Mouse (Mus musculus) NIH3T3 (cell line): Measurements from ENCODE around the gene Tmem163.

ENCODE experiments used
- DNase-seq: peaks from one replicate; pipeline ENCODE4 v3.0.0-alpha.2; 2012; ENCODE audit warnings: low read depth

Gene Tmem163

DNA sequence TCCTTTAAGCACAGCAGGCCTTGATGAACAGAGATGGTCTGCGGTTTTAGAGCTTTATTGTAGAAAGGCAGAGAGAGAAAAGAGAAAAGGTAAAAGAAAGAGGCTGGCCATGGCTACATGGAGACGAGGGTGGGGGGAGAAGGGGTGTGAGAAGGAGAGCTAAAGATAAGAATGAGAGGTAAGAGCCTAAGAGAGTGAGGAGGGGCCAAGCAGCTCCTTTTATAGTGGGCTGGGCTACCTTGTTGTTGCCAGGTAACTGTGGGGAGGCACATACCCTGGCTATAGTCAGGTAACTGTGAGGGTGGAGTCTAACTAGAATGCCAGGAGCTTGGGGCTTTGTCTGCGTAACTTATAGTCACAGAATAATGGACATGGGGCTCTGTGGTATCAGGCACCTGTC lies 110.7 kb downstream of the Tmem163 start:
- DNase-seq: no peak

- no peak for DNase-seq
Measured at GRCm38 (mm10) chr1:127556486-127556845, 122.9 kb downstream of the Tmem163 start.

DNA sequence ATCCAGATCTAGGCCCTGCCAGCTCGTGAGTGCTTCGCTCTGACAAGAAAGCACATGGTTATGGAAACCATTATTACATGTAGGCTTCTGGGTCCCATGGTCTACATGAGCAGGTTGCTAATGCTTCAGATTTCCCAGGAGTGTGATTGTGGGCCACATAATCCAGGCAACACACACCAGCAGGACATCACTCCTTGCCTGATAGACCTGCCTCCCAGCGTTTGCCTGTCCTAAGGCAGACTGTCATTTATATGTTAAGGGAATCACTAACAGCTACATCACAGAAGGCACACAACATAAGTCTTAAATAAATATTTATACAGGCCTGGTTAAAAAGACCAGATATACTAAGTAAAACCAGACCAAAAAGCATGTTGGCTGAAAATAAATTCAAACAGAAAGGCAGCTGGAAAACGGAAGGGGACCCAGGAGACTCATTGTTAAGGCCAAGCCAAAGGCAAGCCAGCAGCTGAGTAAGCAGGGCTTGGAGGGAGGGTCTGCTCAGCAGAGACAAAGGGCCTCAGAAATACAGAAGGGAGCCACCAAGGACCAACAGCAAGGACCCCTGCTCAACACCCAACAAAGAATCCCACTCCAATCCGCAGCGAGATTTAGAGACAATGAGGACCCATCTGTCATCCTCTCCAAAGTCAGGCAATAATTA lies 123.4 kb downstream of the Tmem163 start:
- DNase-seq: no peak

- no peak for DNase-seq
Measured at GRCm38 (mm10) chr1:127548078-127548477, 131.3 kb downstream of the Tmem163 start.

- DNase-seq: no peak
Measured at GRCm38 (mm10) chr1:127542756-127543155, 136.6 kb downstream of the Tmem163 start.

DNA sequence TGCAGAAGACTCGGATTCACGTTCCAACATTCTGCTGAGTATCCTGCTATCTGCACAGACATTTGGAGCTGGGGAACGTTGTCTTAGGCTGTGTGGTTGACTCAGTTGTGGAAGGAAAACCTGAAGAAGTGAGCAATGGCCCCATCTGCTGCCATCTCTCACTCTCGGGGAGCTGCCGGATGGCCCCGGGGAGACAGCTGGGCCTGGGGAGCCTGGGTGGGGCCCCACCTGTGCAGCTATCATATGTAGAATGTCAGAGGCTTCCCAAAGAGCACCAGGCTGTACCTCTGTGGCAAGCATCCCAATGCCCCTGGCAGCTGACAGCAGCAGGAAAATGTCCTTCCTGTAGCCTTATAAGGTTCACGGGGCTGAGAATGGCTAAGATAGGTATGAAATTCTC lies 137.4 kb downstream of the Tmem163 start:
- no peak for DNase-seq

DNA sequence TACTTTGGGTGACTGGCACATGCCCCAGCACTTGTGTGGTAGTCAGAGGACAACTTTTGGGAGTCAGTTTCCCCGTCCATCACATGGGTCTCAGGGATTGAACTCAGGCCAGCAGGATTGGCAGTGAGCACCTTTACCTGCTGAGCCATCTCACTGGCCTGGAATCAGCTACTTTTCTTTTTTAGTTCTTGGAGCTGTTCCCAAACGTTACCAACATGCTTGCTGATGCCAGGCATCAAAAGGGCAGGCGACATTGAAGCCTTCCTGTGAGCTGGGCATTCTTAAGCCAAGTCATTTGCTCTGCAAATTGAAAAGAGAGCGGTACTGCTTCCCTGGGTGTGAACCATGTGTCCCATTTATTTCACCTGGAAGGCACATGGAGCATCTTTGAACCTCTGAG lies 137.8 kb downstream of the Tmem163 start:
- no peak for DNase-seq

DNA sequence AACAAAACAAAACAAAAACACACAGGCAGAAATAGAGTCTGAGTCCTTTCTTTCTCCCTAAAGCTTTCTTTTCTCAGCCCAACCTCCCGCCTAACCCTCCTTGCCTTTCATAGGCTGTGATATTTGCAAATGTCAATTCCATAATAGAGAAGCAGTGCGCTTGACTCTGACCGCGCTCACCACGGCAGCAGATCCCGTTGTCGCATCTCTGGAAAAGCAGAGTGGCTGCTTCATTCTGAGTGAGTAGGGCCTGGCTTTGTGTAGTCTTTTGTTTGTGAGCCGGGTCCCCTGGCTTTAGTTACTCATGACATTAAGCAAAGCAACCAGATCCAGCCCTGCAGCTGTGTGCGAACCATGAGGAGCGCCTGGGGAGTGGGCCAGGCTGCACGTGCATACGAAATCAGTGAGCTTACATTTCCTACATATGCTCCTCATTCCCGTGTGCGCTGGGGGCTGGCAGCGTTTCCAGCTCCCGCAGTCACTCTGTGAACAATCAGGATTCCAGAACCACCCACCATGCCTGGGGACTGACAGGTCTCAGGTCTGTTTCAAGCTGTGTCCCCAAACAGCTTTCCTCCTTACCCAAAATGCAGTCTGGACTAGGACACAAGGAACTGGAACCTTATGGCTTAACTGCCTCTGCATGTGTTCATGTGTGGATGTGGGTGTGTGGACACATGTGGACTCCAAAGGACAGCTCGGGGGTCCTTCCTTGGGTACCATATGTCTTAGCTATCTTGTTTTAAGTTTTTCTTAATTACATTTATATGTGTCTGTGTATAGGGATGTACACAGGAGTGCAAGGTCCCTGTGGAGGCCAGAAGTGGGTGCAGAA lies 141.9 kb downstream of the Tmem163 start:
- no peak for DNase-seq

GRCm38 (mm10) chr1:127536448-127536847 lies 142.9 kb downstream of the Tmem163 start:
- DNase-seq: peak; percentile 38

DNA sequence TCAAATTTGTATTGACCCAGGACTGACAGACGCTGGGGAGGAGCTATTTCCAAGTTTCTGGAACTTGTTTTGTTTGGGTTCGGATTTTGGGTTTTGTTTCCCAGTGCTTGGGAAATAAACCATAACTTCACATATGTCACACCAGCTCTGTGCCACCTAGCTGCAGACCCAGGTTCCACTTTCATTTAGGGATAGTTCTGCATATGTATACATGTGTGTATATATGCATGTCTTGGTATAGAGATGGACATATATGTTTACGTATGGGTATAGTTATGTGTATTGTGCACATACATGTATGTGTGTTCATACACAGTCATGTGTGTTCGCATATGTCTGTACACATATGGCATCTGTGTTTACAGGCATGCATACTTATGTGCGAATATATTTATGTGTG lies 147.6 kb downstream of the Tmem163 start:
- no peak for DNase-seq

DNA sequence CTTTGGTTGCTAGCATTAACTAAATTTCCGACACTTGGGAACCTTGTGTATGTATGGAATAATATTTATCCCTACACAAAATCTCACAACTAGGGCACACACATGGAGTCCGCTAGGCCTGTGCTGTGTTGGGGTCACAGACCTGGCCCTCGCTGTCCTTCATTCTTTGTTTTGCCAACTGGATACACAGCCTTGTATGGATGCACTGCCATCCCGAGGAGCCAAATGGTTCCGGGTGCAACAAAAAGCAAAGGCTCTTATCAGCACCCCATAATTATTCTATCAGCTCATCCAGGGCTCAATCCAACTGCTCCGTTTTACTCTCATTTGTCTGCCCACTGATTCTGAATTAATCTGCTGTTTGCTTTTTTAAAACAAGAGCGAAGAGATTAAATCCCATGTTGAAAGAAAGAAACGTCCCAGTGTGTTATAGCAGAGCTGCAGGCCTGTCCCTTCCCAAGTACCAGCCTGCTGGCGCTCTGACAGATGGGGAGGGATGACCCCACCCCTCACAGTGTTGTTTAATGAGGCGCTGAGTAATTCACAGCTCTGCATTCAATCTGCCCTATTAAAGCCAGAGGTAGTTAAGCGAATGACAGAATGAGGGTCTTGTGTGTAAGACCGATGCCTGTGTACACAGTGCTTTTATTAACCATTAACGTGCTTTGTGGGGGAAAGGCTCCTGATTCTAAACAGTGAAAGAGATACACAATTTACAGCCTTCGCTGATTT lies 148.3 kb downstream of the Tmem163 start:
- no peak for DNase-seq

DNA sequence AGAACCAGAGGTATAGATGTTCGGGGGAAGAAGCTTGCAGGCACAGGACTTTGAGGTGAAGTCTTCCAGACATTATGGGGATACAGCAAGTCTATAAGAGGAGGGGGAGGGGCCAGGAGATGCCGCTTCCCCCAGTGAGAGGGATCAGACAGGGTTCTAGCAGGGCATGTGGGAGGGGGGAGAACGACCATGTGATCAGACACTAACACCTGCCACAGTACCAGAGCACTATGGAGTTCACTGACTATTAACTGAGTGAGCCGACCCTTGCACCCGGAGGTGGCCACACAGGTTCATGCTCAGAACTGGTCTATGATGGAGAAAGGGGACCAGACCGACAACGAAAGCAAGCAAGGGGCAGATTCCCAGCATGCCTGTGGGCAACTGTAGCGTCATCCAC lies 156.0 kb downstream of the Tmem163 start:
- no peak for DNase-seq

GRCm38 (mm10) chr1:127514888-127515287 lies 164.5 kb downstream of the Tmem163 start:
- no peak for DNase-seq

DNA sequence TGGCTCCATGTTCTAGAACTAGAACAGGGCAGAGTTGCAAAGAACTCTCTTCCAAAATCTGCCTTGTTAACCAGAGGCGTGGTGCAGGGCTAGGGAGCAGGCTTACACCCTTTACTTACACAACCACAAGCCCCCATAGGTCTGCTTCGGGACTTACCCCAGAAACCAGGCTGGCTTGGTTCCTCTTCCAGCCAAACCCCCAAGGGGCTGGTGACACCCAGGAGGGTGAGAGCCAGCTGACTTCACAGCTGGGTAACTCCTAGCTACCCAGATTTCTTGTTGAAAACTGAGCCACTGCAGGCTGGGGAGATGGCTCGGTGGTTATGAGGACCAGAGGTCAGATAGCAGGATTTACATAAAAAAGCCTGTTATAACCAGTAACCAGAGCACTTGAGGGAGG lies 164.9 kb downstream of the Tmem163 start:
- DNase-seq: no peak

GRCm38 (mm10) chr1:127513664-127514063 lies 165.7 kb downstream of the Tmem163 start:
- DNase-seq: no peak

DNA sequence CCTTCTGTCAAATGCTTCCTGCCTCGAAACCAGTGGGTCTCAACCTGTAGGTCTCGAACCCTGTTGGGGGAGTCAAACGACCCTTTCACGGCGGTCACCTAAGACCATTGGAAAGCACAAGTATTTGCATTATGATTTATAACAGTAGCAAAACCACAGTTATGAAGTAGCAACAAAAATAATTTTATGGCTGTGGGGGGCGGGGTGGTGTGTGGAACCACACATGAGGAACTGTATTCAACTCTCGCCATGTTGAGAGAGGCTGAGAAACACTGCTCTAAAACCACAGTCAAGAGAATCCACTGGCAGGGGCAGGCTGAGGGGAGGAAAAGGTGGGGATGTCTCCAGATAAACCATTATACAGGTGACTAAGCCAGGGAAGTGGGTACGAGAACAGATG lies 166.2 kb downstream of the Tmem163 start:
- DNase-seq: no peak

DNA sequence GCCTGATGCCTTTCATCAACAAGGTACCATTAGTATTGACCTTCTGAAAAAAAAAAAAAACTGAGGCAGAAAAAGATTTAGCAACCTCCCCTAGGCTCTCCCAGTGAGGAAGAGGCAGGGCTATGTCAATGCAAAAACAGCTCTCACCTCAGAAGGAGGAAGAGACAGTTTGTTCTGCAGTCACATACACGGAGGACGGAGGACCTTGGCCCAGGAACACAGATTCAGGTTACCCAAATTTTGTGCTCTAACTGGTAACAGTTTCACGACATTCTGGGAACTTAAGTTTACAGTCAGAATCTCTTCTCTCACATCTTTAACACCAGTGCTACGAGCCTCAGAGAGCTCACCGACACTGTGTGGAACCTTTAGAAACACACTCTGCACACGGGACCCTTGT lies 166.6 kb downstream of the Tmem163 start:
- DNase-seq: no peak

DNA sequence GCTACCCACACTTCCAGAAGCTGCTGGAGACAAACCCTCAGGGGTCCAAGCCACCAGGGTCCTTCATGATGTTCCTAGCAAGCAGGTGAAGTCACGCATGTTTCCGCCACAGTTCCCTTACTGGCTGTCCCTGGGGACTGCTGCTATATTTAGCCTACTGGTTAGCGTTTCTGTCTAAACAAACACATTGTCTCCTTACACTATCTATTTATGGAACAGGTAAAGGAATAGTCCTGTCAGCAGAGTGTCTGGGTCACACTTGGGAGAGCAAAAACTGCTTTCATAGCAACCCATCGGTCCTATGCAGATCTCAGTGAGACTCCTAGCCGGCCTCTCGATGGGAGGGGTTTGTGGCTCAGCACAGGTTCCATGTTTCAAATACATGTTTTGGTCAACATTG lies 168.0 kb downstream of the Tmem163 start:
- DNase-seq: no peak

GRCm38 (mm10) chr1:127508921-127509320 lies 170.4 kb downstream of the Tmem163 start:
- DNase-seq: no peak

GRCm38 (mm10) chr1:127508067-127508739 lies 171.1 kb downstream of the Tmem163 start:
- no peak for DNase-seq

DNA sequence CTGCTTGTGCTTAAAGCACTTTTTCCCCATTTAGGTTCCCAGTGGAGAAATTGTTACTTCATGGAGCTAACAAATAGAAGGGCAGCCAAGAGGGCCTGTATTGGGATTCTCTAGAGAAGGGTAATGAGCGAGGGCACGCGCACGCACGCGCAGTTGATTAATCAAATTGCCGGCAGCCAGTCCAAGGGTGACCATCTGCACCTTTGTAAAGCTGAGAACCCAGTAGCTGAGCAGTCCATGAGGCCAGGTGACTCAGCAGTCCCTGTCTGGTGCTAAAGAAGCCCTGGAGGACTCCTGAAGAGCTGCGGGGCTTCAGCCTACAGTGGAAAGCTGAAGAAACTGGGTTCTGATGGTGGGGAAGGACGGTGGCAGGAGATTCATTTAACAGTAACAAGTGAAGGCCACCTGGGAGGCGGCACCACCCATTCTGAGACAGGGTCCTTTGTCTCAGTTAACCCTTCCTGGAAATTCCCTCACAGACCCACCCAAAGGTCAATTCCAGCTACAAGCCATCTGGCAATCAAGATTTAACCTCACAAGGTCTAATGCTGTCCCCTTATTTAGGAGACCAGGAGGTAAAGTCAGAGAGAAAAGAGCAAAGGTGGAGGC lies 172.2 kb downstream of the Tmem163 start:
- DNase-seq: no peak

DNA sequence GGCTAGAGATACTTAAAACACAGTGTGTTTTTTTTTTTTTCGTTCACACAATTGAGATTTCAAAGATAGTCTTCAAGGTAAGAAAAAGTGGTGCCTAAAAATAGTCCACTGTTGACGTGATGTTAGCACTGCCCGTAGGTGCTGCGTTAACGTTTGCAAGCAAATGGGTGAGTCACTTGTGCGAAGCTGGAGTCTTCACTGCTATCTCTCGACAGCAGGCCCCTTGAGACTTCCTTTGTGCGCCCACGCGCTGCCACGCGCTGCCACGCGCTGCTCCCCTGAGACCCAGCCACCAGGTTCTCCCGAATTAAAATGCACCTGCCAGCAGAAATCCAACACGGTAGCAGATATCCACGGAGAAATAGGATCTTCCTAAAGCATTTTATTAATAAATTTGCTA lies 178.6 kb downstream of the Tmem163 start:
- no peak for DNase-seq
